Mouse (Mus musculus) right cerebral cortex, postnatal 10 days (tissue): Measurements from ENCODE around the gene Pick1.
A peak's percentile ranks its signal among the peaks of the same experiment; 100 is the strongest.
"Not testable (repeated sequence)": the region's sequence is repeated elsewhere in the genome, so short reads cannot be mapped to it uniquely, and the experiment has no call there.

Experiments
- DNase-seq, 2 experiments: peaks; one replicate each; pipeline ENCODE4 v3.0.0; 2021; ENCODE audit warnings: low spot score in 2 of 2

Gene Pick1

DNA sequence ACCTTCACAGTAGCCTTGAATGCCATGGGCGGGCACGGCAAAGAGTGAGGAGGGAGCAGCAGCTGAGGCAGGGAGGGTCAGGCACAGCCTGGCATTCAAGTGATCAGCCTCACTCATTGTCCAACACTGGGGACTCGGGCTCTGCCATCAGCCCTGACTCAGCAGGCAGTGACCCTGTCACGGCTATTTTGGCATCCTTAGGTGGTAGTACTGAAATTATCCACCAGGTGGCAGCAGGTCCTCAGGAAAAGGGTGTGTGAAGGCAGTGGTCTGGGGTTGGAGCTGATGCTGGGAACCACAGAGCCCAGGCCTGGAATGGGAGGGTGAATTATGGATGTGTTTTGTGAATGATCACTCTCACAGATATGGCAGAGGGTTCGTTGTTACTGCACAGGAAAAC, 4.3 kb upstream of the Pick1 start:
- DNase-seq: peak; percentile 83 to 88

DNA sequence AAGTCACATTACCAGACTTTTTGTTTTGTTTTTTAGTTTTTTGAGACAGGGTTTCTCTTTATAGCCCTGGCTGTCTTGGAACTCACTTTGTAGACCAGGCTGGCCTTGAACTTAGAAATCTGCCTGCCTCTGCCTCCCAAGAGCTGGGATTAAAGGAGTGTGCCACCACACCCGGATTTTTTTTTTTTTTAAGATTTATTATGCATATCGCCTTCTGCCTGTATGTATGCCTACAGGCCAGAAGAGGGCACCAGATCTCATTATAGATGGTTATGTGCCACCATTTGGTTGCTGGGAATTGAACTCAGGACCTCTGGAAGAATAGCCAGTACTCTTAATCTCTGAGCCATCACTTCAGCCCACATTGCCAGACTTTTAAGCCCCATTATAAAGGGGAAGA, 3.2 kb upstream of the Pick1 start:
- DNase-seq: not testable (repeated sequence)

DNA sequence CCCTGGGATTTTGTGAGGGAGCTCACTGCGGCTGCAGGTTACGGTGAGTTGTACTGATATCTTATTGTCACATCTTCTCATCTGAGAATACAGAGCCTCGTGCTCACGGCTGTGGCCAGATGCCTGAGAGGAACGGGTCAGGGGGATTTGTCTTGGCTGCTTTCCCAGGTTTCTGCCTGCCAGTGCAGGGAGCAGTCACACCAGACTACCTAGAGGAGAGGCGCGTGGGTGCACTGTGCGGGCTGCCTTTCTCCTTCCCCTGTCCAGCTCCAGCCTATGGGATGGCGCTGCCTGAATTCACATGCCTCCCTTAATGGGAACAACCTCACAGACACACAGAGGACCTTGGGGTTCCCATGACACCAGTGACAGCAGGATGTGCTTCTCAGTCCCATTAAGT, 6.3 kb downstream of the Pick1 start:
- no peak for DNase-seq

DNA sequence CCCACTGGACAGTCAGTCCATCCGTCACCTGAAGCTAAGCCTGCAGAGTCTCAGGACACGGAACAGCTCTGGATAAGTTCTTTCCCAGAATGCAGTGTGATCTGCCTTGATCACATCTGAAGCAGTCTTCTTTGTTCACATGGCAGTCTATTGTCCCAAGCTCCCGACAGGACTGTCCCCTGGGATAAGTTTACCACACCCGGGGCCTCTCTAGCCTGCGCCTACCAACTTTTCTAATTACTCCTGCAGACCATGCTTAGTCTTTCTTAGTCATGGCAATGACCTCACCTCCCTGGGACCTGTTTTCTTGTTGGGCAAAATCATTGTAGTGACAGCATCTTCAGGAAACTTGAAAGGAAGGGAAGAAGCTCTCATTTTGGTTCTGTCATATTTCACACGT, 9.1 kb downstream of the Pick1 start:
- DNase-seq: no peak

DNA sequence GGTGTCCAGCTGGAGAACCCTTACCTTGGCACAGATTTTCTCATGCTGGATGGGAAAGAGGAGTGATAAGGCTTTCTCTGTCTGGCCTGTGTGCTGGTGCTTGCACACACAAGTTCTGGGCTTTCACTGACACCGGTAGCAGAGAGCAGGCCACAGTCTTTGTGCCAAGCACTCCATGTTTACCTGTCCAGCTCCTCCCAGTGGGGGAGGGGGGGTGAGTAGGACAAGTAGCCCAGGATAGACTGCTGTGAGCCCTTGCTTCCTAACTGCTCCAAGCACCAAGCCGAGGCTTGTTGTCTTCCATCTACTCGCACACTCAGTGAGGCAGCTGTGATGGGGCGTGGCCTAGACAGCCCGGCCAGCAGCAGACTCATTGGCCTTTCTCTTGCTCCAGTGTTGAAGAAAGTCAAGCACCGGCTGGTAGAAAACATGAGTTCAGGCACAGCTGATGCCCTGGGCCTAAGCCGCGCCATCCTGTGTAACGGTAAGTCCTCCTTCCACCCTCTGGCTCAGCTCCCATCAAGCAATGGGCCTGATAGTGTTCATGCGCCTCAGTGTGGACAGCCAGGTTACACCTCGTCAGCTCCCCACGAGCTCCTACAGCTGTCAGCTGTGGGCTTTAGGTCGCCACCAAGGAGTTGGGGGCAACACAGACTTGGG, 13.7 kb downstream of the Pick1 start:
- DNase-seq: peak in 1 of 2 experiments; percentile 59

DNA sequence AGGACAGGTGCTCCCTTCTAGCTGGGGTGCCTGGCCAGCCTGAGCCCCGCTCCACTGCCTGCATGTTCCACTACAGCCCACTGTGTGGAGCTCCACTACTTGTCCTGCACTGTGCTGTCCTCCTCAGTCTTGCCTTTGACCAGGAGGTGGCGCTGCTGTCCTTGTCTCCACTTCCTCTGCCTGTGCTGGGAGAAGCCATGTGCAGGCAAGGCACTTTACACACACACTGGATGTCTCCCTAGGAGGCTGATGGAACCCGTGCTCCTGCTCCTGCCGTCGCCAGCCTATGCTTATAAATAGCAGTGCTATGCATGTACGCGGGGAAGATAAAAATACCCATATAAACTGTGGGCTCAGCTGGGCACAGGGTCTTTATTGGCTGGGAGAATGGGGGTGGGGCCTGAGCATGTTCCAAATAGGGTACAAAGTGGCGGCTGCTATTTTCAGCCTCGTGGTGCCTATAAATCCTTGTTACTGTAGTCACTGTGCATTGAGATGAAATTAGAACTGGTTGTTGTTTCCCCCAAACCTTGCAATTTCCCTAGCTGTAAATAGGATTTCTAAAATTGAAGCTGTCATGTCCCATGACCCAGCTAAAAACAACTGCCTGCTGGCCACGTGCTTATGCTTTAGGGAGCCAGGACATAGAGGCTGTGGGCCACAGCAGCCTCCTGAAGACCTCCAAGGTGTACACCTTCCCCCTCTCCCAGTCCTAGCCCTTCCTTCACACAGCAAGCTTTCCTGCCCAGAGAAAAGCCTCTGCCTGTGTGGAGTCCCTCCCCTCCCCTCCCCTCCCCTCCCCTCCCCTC, 14.5 kb downstream of the Pick1 start:
- DNase-seq: peak; percentile 99

DNA sequence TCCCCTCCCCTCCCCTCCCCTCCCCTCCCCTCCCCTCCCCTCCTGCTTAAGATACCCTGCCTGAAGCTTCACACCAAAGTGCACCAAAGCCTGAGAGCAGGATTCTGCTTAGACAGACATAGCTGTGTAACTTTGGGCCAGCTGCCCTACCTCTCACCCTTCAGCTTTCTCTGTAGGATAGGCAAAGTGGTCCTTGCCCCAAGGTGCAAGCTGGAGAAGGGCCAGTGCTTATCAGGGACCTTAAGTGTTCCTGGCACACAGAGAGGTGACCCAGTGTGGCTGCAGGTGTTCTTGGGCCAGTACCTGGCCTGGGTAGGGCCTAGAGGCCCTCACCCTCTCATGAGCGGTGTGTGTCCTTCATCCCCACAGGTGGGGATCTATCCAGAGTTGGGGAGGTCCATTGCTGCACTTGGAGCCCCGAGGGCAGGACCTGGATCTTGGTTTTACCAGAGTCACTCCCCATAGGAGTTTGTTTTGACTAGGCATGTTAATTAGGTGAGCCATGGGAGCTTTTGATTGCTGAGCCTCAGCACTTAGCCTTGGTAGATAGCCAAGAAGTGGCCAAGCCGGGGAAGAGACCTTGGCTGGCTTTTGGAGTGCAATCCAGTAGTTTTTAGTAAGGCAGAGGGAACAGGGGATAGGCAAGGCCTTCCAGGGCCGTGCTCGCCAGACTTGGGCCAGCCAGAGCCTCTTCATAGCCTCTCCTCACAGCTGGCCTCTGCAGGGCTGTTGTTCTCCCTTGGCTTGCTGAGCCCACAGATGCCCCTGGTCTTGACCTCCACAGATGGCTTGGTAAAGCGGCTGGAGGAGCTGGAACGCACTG, 15.3 kb downstream of the Pick1 start:
- DNase-seq: no peak

DNA sequence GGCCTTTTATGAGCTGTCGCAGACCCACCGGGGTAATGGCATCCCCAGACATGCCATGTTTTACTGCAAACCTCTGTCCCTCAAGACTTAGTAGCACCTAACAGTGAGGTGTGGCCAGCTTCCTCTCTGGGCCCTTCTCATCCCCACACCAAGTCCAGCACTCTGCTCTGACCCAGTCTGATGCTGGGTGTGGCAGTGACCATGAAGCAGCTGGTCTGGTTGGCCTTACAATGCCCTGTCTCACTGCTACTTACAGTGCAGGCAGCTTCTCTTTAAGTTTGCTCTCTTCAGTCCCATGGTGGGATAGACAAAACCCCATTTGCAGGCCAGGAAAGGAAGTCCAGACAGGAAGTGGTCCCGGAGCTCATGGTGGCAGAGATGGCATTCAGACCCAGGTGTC, 16.3 kb downstream of the Pick1 start:
- DNase-seq: no peak

DNA sequence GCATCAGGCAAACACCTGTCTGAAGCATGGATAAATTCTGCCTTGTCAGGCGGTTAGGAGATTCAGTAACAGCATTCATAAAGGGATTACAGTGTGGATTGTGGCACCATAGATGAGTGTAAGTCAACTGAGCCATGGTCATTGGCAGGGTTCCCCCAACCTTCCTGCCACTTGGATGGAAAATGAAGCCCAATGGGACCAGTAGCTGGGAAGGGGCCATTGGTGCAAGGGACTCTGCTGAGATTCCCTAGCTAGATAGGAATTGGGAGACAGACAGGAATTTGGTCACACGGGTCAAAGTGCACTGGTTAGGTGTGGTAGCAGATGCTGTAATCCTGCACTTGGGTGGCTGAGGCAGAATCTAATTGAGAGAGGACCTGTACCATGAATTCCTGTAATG, 21.3 kb downstream of the Pick1 start:
- no peak for DNase-seq

DNA sequence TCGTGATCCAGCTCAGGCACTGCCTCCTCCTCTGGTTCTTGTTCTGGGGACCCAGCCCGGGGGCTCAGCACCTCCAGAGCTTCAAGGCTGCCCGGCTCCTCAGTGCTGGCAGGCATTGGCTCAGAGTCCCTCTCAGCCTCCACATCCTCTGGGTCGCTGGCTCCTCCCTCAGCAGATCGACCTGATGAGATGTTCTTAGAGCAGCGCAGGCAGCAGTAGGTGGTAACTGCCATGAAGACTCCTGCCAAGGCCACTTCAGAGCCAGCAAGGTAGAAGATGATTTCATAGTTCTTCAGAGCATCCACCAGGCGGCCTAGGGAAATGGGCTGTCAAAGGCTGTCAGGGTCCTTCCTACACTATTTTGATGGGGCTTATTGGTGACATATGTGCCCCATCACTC, 22.2 kb downstream of the Pick1 start:
- DNase-seq: no peak

DNA sequence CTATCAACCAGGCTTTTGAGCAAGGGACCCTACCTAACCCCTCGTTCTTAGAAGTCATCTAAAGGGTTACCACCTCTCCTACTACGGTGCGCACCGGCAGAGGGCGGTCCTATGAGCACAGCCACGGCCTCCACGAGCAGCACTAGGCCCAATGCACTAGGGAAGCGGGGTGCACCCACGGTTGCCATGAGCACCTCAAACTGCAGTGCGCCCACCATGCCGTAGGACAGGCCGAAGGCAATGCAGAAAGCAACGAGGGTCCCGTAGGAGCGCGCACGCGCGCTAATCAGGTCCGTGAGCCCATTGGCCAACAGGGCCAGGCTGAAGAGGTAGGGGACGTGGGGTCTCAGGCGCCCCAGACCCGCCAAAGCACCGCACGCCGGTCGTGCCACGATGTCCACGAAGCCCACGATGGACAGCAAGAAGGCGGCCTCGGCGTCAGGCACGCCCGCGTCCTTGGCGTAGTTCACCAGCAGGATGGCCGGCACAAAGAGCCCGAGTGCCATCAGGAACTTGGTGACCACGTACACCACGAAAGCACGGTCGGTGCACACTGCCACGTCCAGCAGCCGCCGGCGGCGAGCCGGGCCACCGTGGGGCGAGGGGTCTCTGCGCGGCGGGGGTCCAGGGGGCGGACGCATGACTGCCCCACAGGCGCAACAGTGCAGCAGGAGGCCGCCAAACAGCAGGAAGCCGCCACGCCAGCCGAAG, 23.0 kb downstream of the Pick1 start:
- DNase-seq: peak; percentile 66 to 72

DNA sequence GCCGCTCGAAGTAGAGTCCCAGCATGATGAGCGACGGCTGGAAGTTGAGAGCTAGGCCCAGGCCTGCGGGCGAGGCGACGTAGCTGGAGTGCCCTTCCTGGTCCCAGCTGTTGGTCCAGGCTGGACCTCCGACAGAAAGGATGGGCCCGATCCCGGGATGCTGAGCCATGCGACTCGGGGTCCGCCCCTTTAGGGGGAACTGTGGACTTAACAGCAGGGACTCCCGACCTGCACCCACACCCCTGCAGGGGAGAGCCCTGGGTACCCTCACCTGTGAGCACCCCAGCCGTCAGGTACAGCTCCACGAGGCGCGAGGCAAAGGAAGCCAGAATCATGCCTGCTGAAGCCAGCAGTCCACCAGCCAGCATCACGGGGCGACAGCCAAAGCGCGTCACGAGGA, 23.6 kb downstream of the Pick1 start:
- DNase-seq: no peak

DNA sequence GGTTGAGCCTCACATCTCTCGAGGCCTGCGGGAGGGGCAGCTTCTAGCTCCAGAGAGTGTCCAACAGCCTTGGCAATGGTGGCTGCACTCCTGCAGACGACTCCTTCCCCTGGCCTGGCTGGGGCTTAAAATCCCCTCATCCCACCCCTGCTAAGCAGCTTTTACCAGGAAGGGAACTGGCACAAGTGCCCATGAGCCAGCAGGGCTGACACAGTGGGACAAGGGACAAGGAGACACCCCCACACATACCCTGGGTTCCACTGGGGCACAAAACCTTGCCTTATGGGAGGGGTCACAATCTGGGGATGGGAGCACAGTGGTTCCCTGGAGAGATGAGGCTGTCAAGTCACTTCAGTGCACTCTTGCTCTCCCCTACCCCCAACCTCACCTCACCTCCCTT, 25.7 kb downstream of the Pick1 start, which contains the start of gene Slc16a8:
TSS of gene Slc16a8 (minus strand) at position 101 of the 400 bp plus-strand sequence.
- no peak for DNase-seq

DNA sequence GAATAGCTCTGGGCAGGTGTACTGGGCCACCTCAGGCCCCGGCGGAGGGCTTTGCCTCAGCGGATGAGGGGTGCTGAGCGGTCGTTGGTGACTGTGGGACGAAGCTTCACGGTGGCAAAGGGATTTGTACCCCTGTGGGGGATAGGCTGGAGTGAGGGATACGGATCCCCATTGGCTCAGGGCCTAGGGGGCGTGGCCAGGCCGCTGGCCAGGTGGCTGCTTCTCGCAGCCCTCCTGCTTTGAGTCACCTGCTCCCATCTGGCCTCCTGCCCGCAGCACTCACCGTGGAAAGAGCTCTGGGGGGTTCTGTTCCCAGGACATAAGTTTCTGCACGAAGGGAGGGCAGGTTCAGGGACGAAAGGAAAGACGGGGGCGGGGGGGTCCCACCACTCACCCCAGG, 29.5 kb downstream of the Pick1 start:
- DNase-seq: no peak

DNA sequence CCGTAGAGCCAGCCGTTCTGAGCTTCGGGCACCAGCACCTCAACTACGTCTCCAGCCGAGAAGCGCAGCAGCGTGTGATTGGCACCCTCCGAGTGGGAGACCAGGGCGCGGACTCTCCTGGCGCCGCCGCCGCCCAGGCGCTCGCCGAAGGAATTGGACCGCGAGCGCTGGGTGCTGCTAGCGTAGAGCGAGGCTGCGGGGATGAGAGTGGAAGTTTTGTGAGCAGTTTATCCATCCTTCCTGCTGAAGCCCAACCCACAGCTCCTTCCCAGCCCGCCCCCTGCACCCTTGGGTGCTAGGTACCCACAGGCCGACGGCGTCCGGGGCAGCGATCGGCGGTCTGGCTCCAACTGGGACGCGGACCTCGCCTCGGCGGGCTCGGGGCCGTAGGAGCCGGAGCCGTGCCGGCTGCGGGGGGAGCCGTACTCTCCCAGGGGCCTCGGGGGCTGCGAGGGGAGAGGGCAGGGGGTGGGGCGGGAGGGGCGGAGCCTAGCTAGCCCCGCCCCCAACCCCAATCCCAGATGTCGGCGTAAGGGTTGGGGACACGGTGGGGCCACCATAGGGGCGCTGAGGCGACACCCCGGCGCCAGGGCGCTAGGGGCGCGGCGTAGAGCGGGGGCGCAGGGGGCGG, 32.2 kb downstream of the Pick1 start:
- DNase-seq: peak; percentile 66 to 74

DNA sequence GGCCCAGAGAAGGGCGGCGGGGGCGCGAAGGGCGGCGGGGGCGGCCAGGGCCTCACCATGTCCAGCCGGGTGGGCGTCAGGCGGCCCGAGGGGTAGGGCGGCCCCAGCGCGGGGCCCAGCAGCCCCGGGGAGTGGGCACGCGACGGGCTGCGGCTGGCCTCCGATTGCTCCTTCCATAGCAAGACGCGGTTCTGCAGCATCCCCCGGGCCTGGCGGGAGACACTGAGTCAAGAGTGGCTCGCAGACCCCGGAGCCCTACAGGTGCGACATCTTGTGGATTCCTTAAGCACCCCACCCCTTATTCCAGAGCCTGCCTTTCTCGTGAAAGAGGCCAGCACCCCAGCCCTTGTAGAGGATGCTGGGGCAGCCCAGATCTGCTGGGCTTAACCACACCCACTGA, 32.8 kb downstream of the Pick1 start:
- no peak for DNase-seq

DNA sequence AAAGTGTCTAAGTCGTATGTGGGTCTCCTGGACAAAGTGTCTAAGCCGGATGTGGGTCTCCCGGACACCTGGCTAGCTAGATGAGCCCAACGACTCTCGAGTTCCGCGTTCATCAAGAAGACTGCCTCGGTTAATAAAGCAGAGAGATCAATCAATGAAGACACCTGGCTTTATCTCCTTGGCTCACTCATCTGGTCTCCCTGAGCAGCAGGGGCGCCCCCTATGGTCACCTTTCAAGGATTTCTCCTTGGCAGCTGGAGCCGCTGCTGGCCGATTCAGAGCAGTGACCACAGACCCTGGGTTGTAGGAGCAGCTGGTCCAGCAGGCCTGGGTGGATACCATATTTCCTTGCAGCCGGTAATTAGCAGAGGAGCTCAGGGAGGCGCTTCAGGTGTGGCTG, 33.4 kb downstream of the Pick1 start:
- DNase-seq: no peak

DNA sequence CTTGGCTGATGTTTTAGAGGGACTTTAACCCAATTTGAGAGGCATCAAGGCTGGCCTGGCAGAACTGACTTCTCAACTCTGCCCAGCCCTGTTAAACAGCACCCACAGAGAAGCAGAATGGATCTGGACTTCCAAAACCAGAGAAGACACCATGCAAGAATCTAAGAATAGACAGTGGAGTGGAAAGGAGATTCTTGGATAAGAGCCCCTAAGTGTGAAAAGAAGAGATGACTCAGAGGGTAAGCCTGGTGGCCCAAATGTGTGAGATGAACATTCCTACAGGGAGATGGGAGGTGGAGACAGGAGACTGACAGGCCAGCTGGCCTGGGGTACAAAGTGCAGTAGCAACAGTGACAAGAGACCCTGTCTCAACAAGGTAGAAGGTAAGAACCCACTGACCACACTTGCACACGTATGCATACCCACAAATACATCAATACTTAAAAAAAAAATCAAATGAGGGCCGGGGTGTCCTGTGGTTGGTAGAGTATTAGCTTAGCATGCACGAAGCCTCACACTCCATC, 33.9 kb downstream of the Pick1 start:
- DNase-seq: no peak

DNA sequence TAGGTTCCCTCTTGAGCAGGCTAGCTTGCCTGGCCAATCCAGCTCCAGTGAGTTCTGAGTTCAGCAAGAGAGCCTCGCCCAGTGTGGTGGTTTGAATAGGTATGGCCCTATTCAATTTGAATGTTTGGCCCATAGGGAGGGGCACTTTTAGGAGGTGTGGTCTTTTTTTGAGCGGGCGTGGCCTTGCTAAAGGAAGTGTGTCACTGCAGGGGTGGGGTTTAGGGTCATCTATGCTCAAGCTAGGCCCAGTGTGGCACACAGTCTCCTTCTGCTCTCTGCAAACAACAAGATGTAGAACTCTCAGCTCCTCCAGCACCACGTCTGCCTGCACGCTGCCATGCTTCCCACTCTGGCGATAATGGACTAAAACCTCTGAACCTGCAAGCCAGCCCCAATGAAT, 34.8 kb downstream of the Pick1 start:
- DNase-seq: no peak

DNA sequence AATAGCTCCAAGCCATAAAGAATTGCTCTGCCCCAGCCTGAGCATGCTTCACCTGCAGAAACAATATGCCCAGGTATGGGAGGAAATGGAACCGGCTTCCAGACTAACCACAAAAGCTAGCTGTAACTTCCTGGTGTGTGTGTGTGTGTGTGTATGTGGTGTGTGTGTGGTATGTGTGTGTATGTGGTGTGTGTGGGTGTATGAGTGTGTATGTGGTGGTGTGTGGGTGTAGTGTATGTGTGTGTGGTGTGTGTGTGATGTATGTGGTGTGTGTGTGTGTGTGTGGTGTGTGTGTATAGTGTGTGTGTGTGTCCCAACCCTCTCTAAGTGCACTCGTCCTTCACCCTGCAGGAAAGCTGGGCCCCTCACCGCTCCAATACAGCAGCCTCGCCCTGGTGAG, 36.4 kb downstream of the Pick1 start:
- no peak for DNase-seq

DNA sequence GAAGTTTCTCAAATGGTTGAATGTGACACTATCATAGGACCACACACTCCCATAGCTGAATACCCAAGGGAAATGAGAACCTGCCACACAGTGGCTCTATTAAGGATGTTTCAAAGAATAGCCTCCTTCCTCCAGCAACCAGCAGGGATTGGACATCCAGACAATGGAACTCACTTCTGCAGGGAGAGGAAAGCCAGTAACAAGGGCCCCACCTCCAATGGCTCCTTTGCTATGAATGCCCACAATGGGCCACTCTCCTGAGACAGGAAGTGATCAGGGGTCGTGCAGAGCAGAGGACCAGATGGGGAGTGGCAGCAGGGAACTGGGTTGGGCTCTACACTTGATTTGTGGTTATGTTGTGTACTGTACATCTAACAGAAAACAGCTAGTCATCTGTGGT, 39.5 kb downstream of the Pick1 start:
- DNase-seq: no peak
